14 mouse cellular contexts compared by ENCODE assay signal in the genomic region with DNA sequence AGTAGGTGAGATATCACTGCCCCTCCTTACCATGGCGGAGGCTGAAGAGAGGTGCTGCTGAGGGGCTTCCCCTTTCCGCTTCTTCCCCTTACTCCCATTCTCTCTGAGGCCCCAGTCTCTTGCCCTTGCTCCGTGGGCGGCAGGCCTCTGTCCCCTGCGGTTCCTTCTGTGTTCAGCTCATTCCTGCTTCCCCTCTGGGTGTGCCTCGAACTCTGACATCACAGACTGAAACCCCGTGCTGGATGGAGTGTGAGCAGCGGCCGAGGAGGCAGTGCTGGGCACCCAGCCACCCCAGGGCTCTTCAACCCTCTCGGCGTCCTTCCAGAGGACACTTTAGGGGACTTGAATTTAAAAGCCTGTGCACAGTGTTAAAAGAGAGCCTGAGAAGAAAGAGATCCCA.
DNase-seq lines count a peak whose midpoint lies in the region; ATAC-seq and TF ChIP-seq lines count a peak whose summit lies in the region.
"Had no signal": no experiment of that assay in that cellular context is flagged by ENCODE, and none has a peak within 500 bp of the region (broad histone marks: within the 10 kb centered on the region; RNA-seq: fewer than 3 reads in every experiment).

No protein-coding gene starts in this region.

- H3K9ac ChIP-seq in heart, embryonic 12.5 days = no peak overlapping the region
- H3K9ac ChIP-seq: hindbrain, embryonic 12.5 days; limb, embryonic 12.5 days had no signal

- no peak for TF ChIP-seq POLR2A in bone marrow macrophage, adult 2 months (IDR thresholded peaks at IDR 0.05; ENCODE audit: borderline replicate concordance, low read depth, low read length)

- WGBS in heart, embryonic 12.5 days = 70% methylated on average over 11 of the region's 11 CpGs

- no peaks in the 10 kb centered on the region for H3K27me3 ChIP-seq in heart, embryonic 12.5 days (replicated peaks)
- H3K27me3 ChIP-seq: hindbrain, embryonic 12.5 days; limb, embryonic 12.5 days had no signal

- no peak overlapping the region for H3K27ac ChIP-seq in heart, embryonic 12.5 days (ENCODE audit: poor library complexity, severe bottlenecking)
- peak overlapping the region; percentile 12; the same call in 1 of the 2 replicates for H3K27ac ChIP-seq in bone marrow macrophage, adult 2 months (ENCODE audit: insufficient read depth, low read depth, low read length)
- H3K27ac ChIP-seq: hindbrain, embryonic 12.5 days; kidney, postnatal 0 days; limb, embryonic 12.5 days; macrophage had no signal

- H3K4me3 ChIP-seq in heart, embryonic 12.5 days = no peak overlapping the region
- no peak overlapping the region for H3K4me3 ChIP-seq in bone marrow macrophage, adult 2 months (ENCODE audit: insufficient read depth, low read length)
- H3K4me3 ChIP-seq: hindbrain, embryonic 12.5 days; limb, embryonic 12.5 days; myocyte had no signal

- no peak for ATAC-seq in heart, embryonic 12.5 days (ENCODE audit: insufficient number of reproducible peaks, low FRiP score)

- peaks cover 27% of the 10 kb centered on the region for H3K36me3 ChIP-seq in heart, embryonic 12.5 days

- peaks cover 26% of the 10 kb centered on the region for H3K4me1 ChIP-seq in heart, embryonic 12.5 days (replicated peaks)
- H3K4me1 ChIP-seq in bone marrow macrophage, adult 2 months (ENCODE audit: control insufficient read depth, insufficient read depth, low read length) = peaks cover 9% of the 10 kb centered on the region

- H3K4me2 ChIP-seq in heart, embryonic 12.5 days = no peak overlapping the region
- H3K4me2 ChIP-seq: hindbrain, embryonic 12.5 days; limb, embryonic 12.5 days had no signal

- H3K9me3 ChIP-seq in heart, embryonic 12.5 days (replicated peaks) = no peaks in the 10 kb centered on the region
- H3K9me3 ChIP-seq: hindbrain, embryonic 12.5 days; limb, embryonic 12.5 days had no signal

- peak; percentile 97 for DNase-seq in heart, adult 11 months
- peak; percentile 65 to 70 for DNase-seq in lung, adult 18-20 months
- peak; percentile 29 to 54 for DNase-seq in monocyte, adult 2 months (ENCODE audit: low read depth in 1 of 2, low spot score in 2 of 2)
- DNase-seq in right cerebral cortex, postnatal 36 days (ENCODE audit: low spot score in 2 of 2) = no peak
- no peak for DNase-seq in cerebellum, postnatal 4 days (ENCODE audit: low spot score in 2 of 2)
- DNase-seq in kidney, adult 8-10 months = no peak
- DNase-seq: thymus, adult 2 months had no signal

- no peak for TF ChIP-seq CTCF in bone marrow macrophage, adult 2 months (IDR thresholded peaks at IDR 0.05; ENCODE audit: low read depth, low read length)

Comparison
In these comparisons a context has a peak if more than half of its experiments do, and no peak if none do; other contexts are left out.
1. DNase-seq: peak in heart, adult 11 months (single experiment), lung, adult 18-20 months (2 of 2) and monocyte, adult 2 months (2 of 2); none in right cerebral cortex, postnatal 36 days (0 of 2), cerebellum, postnatal 4 days (0 of 2) and kidney, adult 8-10 months (0 of 2).